Mouse (Mus musculus) embryonic fibroblast, embryonic 13.5 days (primary cell): ENCODE results near the gene Pigz.

ENCODE experiments used
- CTCF ChIP-seq: IDR thresholded peaks from 2 replicates; pipeline ENCODE4 v1.5.1; 2011; ENCODE audit warnings: mild to moderate bottlenecking, control low read depth, low read length, moderate library complexity, borderline replicate concordance; ENCODE audit not compliant: insufficient read depth
- POLR2A ChIP-seq: IDR thresholded peaks from 2 replicates; pipeline ENCODE4 v1.6.1; 2011; ENCODE audit warnings: low read depth, mild to moderate bottlenecking, control low read depth, low read length, moderate library complexity

DNA sequence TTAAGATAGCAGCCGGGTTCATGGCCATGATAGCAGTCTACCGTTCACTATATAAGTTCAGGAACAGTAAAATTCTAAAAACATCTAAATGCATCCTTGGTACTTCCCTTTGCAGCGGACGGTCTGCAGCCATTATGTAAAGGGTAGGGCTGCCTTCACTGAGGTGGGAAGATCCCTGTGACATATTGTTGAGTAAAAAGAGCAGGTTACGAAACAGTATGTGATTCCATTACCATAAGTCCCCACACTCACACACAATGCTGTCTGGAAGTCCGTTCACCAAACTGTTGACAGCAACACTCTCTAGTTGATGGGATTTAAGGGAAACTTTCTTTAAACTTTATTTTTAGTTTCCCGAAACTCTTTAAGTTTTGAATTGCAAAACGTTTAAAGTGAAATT, 30.4 kb upstream of the Pigz start:
- TF ChIP-seq CTCF (no peak), POLR2A (no peak)
